Mouse (Mus musculus): ENCODE measurements at regions not wholly inside any gene's neighbourhood (a gene's known extent, or its start where the extent isn't known, plus 50 kb on each side); places are given as distances from the start of the nearest gene placed in this dataset.

DNA sequence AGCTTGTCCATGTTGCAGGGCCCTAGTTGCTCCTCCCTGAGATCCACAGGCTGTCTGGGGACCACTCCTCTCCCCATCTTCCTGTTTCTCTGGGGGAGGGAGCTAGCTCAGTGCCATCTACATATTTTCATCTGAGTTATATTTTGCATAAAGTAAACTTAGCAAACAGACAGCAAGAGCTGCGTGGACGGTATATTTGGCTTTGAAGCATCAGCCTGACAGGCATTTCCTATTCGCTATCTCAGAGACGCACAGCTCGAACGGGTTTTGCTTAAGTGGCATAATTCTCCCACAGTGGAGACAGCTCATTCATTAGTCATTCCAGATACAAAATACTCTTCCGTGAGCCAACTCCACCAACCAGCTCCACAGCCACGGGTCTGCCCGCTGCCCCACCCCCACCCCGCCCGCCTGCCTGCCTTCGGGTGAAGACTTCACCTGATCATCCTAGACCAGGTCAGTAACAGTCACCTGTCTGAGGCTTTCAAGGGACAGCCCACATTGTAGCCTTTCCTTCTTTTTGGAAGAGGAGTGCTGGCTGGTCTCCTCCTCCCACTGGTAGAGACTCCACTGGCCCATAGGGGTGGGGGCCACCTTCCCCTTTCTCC lies 64.5 kb upstream of the Vps8 start:
- H3K4me3 ChIP-seq = no peak overlapping the region
- TF ChIP-seq CTCF (conservative IDR thresholded peaks at IDR 0.05) = no peak
- H3K27ac ChIP-seq = no peak overlapping the region
- DNase-seq (ENCODE audit: low spot score in 2 of 2) = peak; percentile 14 to 65

DNA sequence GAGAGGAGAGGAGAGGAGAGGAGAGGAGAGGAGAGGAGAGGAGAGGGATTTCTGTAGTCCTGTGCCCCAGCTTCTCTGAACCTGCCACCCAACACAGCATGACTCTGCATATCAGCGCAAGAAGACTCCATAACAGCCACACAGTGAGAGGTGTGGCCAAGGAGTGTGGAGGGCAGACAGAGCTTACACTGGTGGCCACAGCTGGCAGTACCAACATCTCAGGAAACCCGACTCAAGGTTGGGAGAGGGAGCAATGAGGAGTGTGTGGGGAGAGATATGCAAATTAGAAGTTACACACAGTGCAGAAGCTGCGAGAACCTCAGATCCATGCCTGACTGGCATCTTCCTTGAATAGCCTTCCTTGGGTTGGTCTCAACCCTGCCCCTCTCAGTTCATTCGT lies 63.5 kb upstream of the Vps8 start:
- Histone ChIP-seq H3K4me3 (no peak overlapping the region), H3K27ac (no peak overlapping the region)
- TF ChIP-seq CTCF (conservative IDR thresholded peaks at IDR 0.05) = no peak
- no peak for DNase-seq (ENCODE audit: low spot score in 2 of 2)

DNA sequence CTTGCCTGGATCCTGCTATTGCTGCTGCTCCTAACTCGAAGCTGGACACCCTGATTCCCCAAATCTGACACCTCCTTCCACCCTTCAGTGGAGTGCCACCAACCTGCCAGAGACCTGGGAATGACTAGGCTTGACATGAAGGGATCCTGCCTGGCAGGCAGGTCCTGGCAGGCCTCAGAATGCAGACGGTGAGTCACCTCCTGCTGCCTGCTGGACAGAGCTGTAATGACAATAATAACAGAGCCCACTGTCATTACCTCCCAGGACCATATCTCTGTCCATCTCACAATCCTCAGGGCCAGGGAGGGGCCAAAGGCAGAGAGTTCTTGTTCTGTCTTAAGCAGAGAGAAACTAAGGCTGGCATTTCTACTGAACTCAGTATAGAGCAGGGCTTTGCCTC lies 61.5 kb upstream of the Vps8 start:
- DNase-seq (ENCODE audit: low spot score in 2 of 2) = no peak
- H3K4me3 ChIP-seq = no peak overlapping the region
- no peak overlapping the region for H3K27ac ChIP-seq
- TF ChIP-seq CTCF (conservative IDR thresholded peaks at IDR 0.05) = no peak

DNA sequence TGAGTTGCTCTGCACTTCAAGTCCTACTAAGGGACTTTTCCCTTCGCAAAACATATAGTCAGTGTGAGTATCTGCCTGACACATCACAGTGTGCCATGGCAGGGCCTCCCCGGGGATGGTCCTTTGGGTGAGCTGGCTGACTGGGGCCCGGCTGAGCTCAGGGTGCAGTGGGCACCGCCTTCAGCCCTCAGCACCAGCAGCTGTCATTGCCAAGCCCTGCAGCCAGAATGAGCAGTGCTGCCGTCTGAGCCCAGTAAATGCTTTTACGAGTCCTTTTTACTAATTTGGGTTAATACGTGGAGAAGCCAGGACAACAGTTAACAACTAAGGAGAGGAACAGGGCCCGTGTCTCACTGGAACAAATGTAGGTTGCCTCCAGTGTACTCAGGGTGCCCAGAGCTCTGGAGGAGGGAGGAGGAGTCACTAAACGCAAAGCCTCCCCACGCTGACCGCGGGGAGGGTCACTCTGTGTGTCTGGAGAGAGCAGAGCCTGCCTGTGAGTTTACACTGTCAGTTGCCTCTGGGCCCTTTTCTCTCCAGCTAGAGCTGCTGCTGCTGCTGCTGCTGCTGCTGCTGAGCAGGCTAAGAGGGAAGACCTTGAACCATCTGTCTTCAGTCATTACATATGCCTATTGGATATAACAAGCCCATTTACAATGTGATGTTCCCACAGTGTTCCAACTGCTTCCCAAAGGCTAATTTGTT lies 60.1 kb upstream of the Vps8 start:
- no peak overlapping the region for H3K4me3 ChIP-seq
- no peak for TF ChIP-seq CTCF (conservative IDR thresholded peaks at IDR 0.05)
- DNase-seq (ENCODE audit: low spot score in 2 of 2) = no peak
- H3K27ac ChIP-seq = no peak overlapping the region

DNA sequence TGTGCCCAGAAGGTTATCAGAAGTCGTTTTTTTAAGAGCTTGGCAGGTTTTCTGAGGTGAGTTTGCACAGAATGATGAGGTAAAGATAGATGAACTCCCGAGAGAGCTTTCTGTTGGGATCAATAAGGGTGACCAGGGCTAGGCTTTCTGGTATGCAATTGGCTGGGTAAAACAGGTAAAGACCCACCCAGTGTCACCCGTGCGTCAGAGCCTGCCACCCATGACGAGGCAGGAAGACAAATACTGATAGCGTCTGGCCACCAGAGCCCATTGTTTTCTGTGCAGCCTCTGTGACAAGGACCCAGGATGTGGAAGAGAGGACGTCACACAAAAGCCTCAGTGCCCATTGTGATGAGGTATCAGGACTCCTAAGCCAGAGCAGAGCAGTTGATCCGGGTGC lies 58.0 kb upstream of the Vps8 start:
- TF ChIP-seq CTCF (conservative IDR thresholded peaks at IDR 0.05) = no peak
- Histone ChIP-seq H3K4me3 (no peak overlapping the region), H3K27ac (no peak overlapping the region)

DNA sequence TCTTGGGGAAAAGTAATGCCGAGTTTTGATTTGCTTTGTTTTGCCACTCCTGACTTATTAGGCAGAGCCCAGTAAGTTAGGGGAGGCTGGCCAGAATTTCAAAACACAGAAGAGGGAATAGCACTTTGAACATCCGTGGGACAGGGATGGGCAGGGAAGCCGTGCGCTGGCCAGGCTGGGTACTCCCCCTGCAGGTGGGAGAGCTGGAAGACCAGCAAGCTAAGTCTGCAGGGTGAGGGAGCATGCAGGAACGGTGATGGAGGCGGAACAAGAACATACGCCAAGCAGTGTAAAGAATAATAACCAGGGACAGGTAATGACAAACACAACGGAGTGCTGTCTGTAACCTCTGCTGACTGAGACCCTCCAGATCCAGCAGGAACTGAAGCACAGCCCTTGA lies 55.5 kb upstream of the Vps8 start:
- DNase-seq (ENCODE audit: low spot score in 2 of 2) = no peak
- no peak overlapping the region for H3K4me3 ChIP-seq
- TF ChIP-seq CTCF (conservative IDR thresholded peaks at IDR 0.05) = peak; percentile 66
- H3K27ac ChIP-seq = no peak overlapping the region

More for the DNA sequence above, 58.0 kb upstream of the Vps8 start:
- DNase-seq (ENCODE audit: low spot score in 2 of 2) = no peak

DNA sequence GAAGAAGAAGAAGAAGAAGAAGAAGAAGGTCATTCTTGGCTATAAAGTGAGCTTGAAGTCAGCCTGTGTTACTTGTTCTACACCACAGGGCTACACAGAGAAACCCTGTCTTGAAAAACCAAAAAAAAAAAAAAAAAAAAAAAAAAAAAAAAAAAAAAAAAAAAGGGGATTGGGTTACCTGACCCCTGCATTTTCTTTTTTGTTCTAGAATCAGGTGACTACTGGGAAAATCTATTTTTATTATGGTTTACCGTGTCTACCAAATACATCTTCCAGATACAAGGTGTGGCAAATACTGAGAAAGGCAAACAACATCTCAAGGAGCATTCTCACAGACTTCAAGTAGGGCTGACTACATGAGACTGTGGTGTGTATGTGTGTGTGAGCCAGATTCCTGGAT lies 54.1 kb upstream of the Vps8 start:
- no peak for TF ChIP-seq CTCF (conservative IDR thresholded peaks at IDR 0.05)
- DNase-seq (ENCODE audit: low spot score in 2 of 2) = no peak
- H3K27ac ChIP-seq = no peak overlapping the region
- no peak overlapping the region for H3K4me3 ChIP-seq

DNA sequence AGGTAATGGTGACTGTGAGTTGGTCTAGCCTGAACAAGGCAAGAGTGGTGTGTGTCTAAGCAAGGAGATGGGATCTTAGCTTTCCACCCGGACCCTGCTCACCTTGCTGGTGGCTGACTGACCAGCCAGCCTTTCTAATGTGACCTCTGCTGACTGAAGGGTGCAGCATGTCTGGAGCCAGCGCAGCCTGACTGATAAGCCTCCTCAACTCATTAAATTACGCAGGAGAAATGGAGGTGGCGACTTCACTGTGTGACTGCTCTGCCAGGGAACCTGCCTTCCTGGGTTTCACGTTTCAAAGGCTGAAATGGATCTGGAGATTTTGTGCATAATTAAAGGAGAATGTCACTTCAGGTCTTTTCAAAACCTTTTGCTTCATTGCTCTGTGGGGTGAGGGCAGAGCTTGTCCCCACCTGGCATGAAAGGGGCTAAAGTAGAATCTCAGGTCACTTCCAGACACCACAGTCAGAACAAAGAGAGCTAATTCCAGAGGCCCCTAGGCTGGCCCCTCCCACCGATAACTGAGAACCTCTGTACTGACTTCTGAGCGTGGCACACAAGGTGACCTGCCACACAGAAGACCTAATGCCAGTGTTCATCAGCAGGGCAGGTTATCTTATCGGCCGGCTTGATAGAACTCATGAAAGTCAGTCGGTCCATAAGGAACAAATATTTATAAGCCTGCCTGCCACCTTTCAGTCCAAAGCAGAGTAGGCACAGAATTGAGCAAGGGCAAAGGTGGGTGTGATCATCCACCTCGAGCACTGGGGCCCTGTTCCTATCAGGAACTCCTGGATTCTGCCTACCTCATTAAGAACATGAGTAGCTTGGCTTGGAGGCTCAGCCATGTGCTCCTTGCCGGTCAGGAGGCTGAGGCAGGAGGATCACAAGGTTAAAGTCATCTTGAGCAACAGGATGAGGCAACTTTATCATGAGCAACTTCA lies 53.1 kb upstream of the Vps8 start:
- H3K4me3 ChIP-seq = no peak overlapping the region
- TF ChIP-seq CTCF (conservative IDR thresholded peaks at IDR 0.05) = no peak
- no peak for DNase-seq (ENCODE audit: low spot score in 2 of 2)
- H3K27ac ChIP-seq = no peak overlapping the region

Data from layer of hippocampus, adult 2 months (tissue).